Mouse (Mus musculus) C2C12 (cell line): ENCODE results near the gene Ophn1. TPM values are rescaled to one million over a fixed set of nuclear protein-coding genes. Genes with fewer than 3 reads are reported as not detected.

Source experiments
- H3K27me3 ChIP-seq: one replicate; pipeline ENCODE4 v1.6.1; 2011; ENCODE audit not compliant: control insufficient read depth, insufficient read depth, insufficient read length
- H3K36me3 ChIP-seq: one replicate; pipeline ENCODE4 v1.6.1; 2011; ENCODE audit not compliant: control insufficient read depth, insufficient read depth
- H3K4me3 ChIP-seq: one replicate; pipeline ENCODE4 v1.5.1; 2011; ENCODE audit warnings: mild to moderate bottlenecking, control low read depth; ENCODE audit not compliant: poor library complexity, insufficient read depth, severe bottlenecking
- H3K79me2 ChIP-seq: one replicate; pipeline ENCODE4 v1.6.1; 2011; ENCODE audit not compliant: control insufficient read depth, insufficient read depth
- H3K79me3 ChIP-seq: one replicate; pipeline ENCODE4 v1.6.1; 2011; ENCODE audit warnings: low read depth, control low read depth
- H3ac ChIP-seq: one replicate; pipeline ENCODE3; 2011; ENCODE audit warnings: low read depth; ENCODE audit not compliant: control insufficient read depth, insufficient read length
- CEBPB ChIP-seq: IDR thresholded peaks from one replicate; pipeline ENCODE4 v1.6.1; 2011; ENCODE audit warnings: low read depth, mild to moderate bottlenecking, control low read depth, moderate library complexity
- CTCF ChIP-seq: IDR thresholded peaks from one replicate; pipeline ENCODE4 v1.5.1; 2011; ENCODE audit not compliant: control insufficient read depth, insufficient read depth, insufficient read length
- FOSL1 ChIP-seq: IDR thresholded peaks from one replicate; pipeline ENCODE4 v1.8.0; 2011; ENCODE audit warnings: mild to moderate bottlenecking, low read length; ENCODE audit not compliant: poor library complexity, insufficient read depth, severe bottlenecking
- MAX ChIP-seq: IDR thresholded peaks from one replicate; pipeline ENCODE4 v1.6.1; 2011; ENCODE audit warnings: mild to moderate bottlenecking, control low read depth
- MYOD1 ChIP-seq: IDR thresholded peaks from one replicate; pipeline ENCODE4 v1.6.1; 2011; ENCODE audit warnings: low read depth; ENCODE audit not compliant: control insufficient read depth, insufficient read length
- MYOG ChIP-seq: IDR thresholded peaks from one replicate; pipeline ENCODE4 v1.6.1; 2011; ENCODE audit not compliant: control insufficient read depth, insufficient read length; ENCODE audit errors: extremely low read depth
- USF1 ChIP-seq: IDR thresholded peaks from one replicate; pipeline ENCODE4 v1.6.1; 2011; ENCODE audit warnings: low read depth, mild to moderate bottlenecking, control low read depth, moderate library complexity
- polyA plus RNA-seq: library from polyadenylated mRNA; unstranded; fragments of >200 nt; fragmentation: generic; extraction: Trizol; gene quantifications from one replicate; pipeline ENCODE4 v1.2.1, GENCODE M21; 2012; ENCODE audit warnings: missing spikeins

Ophn1 gene
- polyA plus RNA-seq, 1 experiment: 1.3 TPM

GRCm38 (mm10) chrX:98707766-98708165 lies 183.1 kb downstream of the Ophn1 start:
- no peak overlapping the region for H3ac ChIP-seq
- no peak overlapping the region for H3K4me3 ChIP-seq
- no peaks in the 10 kb centered on the region for H3K79me2 ChIP-seq
- H3K36me3 ChIP-seq: no peaks in the 10 kb centered on the region
- no peaks in the 10 kb centered on the region for H3K79me3 ChIP-seq
- no peaks in the 10 kb centered on the region for H3K27me3 ChIP-seq
- no peak for TF ChIP-seq CEBPB
- TF ChIP-seq MAX: no peak
- TF ChIP-seq CTCF: no peak
- TF ChIP-seq FOSL1: no peak
- TF ChIP-seq USF1: no peak
- no peak for TF ChIP-seq MYOD1
- no peak for TF ChIP-seq MYOG

DNA sequence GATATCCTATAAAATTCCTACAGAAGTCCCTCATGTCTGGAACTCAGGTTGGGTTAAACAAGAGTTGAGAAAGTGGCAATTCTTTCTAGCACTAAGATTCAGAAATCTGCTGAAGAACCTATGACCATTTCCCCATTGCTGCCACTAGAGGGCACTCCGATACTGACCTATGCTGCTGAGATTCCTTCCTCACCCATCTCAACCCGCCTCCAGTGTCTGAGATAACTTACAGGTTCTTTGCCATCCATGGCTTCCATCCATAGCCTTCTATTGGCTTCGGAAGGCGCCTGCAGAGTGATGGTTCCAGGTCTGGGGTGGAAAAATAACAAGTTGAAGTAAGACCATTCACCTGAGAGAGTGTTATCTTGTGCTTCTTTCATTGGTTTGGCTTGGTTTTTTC lies 189.2 kb downstream of the Ophn1 start:
- Histone ChIP-seq H3ac (no peak overlapping the region), H3K36me3 (no peaks in the 10 kb centered on the region), H3K27me3 (no peaks in the 10 kb centered on the region), H3K79me2 (no peaks in the 10 kb centered on the region), H3K79me3 (no peaks in the 10 kb centered on the region), H3K4me3 (no peak overlapping the region)
- TF ChIP-seq MAX (no peak), USF1 (no peak), CTCF (peak; percentile 24), MYOG (no peak)

GRCm38 (mm10) chrX:98682603-98683002 lies 208.2 kb downstream of the Ophn1 start:
- H3K4me3 ChIP-seq: no peak overlapping the region
- no peaks in the 10 kb centered on the region for H3K79me3 ChIP-seq
- H3K79me2 ChIP-seq: no peaks in the 10 kb centered on the region
- no peaks in the 10 kb centered on the region for H3K36me3 ChIP-seq
- H3K27me3 ChIP-seq: no peaks in the 10 kb centered on the region
- no peak for TF ChIP-seq CEBPB
- no peak for TF ChIP-seq FOSL1
- no peak for TF ChIP-seq MAX
- TF ChIP-seq USF1: no peak
- TF ChIP-seq MYOG: no peak
- no peak for TF ChIP-seq MYOD1
- no peak for TF ChIP-seq CTCF
- no peak overlapping the region for H3ac ChIP-seq

DNA sequence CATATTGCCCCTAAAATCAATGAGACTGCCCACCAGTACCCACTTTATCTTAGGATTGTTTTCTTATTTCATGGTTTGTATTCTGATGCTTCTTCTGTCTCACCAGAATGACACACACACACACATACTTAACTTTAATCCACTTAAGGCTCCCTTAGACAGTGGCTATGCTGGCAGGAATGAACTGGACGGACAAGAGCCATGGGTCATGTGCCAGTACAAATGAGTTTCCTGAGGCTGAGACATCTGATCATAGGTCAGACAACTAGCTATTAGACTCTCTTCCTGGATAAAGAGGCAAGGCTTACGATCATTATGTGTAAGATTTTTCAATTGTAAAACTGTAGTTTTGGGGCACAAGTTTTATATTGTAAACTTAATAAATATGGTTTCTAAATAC lies 209.5 kb downstream of the Ophn1 start:
- H3K27me3 ChIP-seq: no peaks in the 10 kb centered on the region
- H3K79me3 ChIP-seq: no peaks in the 10 kb centered on the region
- TF ChIP-seq USF1: no peak
- TF ChIP-seq MYOG: no peak
- TF ChIP-seq CTCF: no peak
- no peak for TF ChIP-seq CEBPB
- no peak for TF ChIP-seq MAX
- TF ChIP-seq MYOD1: no peak
- no peak for TF ChIP-seq FOSL1
- no peaks in the 10 kb centered on the region for H3K36me3 ChIP-seq
- no peaks in the 10 kb centered on the region for H3K79me2 ChIP-seq
- H3ac ChIP-seq: no peak overlapping the region
- H3K4me3 ChIP-seq: no peak overlapping the region

GRCm38 (mm10) chrX:98670988-98671387 lies 219.8 kb downstream of the Ophn1 start:
- TF ChIP-seq CTCF (no peak), MYOG (no peak), MYOD1 (no peak), USF1 (no peak), FOSL1 (no peak), MAX (no peak), CEBPB (no peak)
- no peak overlapping the region for H3ac ChIP-seq
- no peak overlapping the region for H3K4me3 ChIP-seq
- H3K27me3 ChIP-seq: no peaks in the 10 kb centered on the region
- no peaks in the 10 kb centered on the region for H3K79me3 ChIP-seq
- no peaks in the 10 kb centered on the region for H3K79me2 ChIP-seq
- H3K36me3 ChIP-seq: no peaks in the 10 kb centered on the region

DNA sequence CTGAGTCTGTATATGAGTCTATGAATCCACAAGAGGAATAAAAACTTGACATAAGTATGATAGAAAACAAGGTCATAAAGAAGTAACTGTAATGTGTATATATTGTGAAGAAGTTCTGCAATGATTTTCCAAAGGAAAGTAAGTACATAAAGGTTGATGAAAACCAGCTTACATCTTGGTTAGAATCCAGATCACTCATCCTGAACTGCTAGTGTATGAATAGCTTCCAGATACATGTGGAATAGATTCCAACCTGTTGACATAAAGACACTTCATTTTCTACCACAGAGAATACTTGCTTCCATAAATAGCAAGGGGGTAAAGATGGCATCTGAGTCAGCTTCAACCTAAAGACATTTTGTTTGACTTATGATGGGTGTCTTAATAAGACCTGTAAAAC lies 239.4 kb downstream of the Ophn1 start:
- no peaks in the 10 kb centered on the region for H3K36me3 ChIP-seq
- H3ac ChIP-seq: no peak overlapping the region
- H3K79me3 ChIP-seq: no peaks in the 10 kb centered on the region

More for the DNA sequence above, 239.4 kb downstream of the Ophn1 start:
- TF ChIP-seq CEBPB (no peak), MYOD1 (no peak), MYOG (no peak)
- H3K4me3 ChIP-seq: no peak overlapping the region
- H3K27me3 ChIP-seq: no peaks in the 10 kb centered on the region
- no peaks in the 10 kb centered on the region for H3K79me2 ChIP-seq
